Mouse (Mus musculus) midbrain, embryonic 12.5 days (tissue): ENCODE results near the gene Pdia2. TPM values are rescaled to one million over a fixed set of nuclear protein-coding genes. Genes with fewer than 3 reads are reported as not detected.

Source experiments
- ATAC-seq: fragments of 200-750 bp; cut with Nextera tagmentation; 2 replicates; pipeline ENCODE4 v1.8.0; 2017; ENCODE audit warnings: low read depth, moderate TSS enrichment, moderate library complexity; ENCODE audit not compliant: low FRiP score
- H3K27ac ChIP-seq: fragments of 300-500 bp; sonication (generic); replicated peaks from 2 replicates; pipeline ENCODE4 v1.5.1; 2016; ENCODE audit warnings: mild to moderate bottlenecking
- H3K27me3 ChIP-seq: fragments of 300-500 bp; sonication (generic); 2 replicates; pipeline ENCODE4 v1.6.1; 2016; ENCODE audit warnings: mild to moderate bottlenecking
- H3K36me3 ChIP-seq: fragments of 300-500 bp; sonication (generic); 2 replicates; pipeline ENCODE4 v1.6.1; 2016
- H3K4me1 ChIP-seq: fragments of 300-500 bp; sonication (generic); 2 replicates; pipeline ENCODE4 v1.6.1; 2016
- H3K4me2 ChIP-seq: fragments of 300-500 bp; sonication (generic); replicated peaks from 2 replicates; pipeline ENCODE4 v1.6.1; 2016; ENCODE audit warnings: mild to moderate bottlenecking, moderate library complexity
- H3K4me3 ChIP-seq: fragments of 300-500 bp; sonication (generic); 2 replicates; pipeline ENCODE4 v1.5.1; 2016; ENCODE audit warnings: mild to moderate bottlenecking
- H3K9ac ChIP-seq: fragments of 300-500 bp; sonication (generic); replicated peaks from 2 replicates; pipeline ENCODE4 v1.6.1; 2016; ENCODE audit warnings: mild to moderate bottlenecking, moderate library complexity
- H3K9me3 ChIP-seq: fragments of 300-500 bp; sonication (generic); 2 replicates; pipeline ENCODE4 v1.6.1; 2016; ENCODE audit warnings: mild to moderate bottlenecking
- WGBS: fragments of 180-500 bp; shearing (Covaris S2); methylation state at CpG from one replicate; pipeline ENCODE4 v1.1.7; 2016; 5-methylcytosine and 5-hydroxymethylcytosine counted together
- polyA plus RNA-seq: library from polyadenylated mRNA; unstranded; fragments of >200 nt; fragmentation: Nextera tagmentation; extraction: Ambion mirVana; gene quantifications from 2 replicates; pipeline ENCODE4 v1.2.1, GENCODE M21; 2016

Pdia2 gene
- polyA plus RNA-seq, 1 experiment from 2014 or later, result 0.27 TPM

DNA sequence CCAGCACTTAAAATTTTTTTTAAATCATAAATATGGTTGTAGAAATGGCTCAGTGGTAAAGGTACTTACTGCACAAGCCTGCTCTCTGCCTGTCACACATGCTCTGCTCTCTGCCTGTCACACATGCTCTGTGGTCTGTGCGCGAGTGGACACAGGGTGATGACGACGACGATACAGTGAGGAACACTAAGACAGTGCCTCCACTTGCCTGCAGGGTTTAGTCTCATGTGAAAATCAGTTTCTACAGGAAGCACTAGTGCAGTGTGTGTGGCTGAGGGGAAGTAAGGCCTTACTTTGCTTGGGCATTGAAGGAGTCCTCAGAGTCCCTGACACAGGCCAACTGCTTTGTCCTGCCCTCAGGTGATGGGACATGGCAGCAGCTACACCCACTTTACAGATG lies 30.9 kb upstream of the Pdia2 start:
- no peaks in the 10 kb centered on the region for H3K27me3 ChIP-seq
- H3K27ac ChIP-seq, result no peak overlapping the region
- H3K4me1 ChIP-seq, result no peaks in the 10 kb centered on the region
- WGBS, result 96% methylated on average over 5 of the region's 5 CpGs
- H3K36me3 ChIP-seq, result no peaks in the 10 kb centered on the region
- H3K4me2 ChIP-seq, result no peak overlapping the region
- no peak overlapping the region for H3K9ac ChIP-seq
- no peak overlapping the region for H3K4me3 ChIP-seq
- H3K9me3 ChIP-seq, result no peaks in the 10 kb centered on the region
- ATAC-seq, result no peak

DNA sequence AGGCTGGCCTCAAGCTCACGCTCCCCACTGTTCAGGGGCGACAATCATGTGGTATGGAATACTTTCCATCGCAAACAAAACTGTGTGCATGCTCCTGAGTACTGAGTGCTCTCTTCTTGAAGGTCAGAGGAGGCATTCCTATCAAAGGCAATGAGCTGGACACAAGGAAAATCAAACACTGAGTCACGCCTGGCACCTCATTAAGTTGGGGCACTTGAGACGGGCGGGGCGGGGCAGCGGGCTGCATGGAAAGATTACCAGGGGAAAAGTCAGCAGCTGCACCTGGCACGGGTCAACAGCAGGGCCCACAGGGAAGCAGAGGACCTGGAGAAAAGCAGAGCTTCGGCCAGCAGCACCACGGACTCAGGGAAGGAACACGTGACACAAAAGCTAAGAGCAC lies 26.3 kb upstream of the Pdia2 start:
- Histone ChIP-seq H3K9ac (no peak overlapping the region), H3K27ac (no peak overlapping the region), H3K4me1 (no peaks in the 10 kb centered on the region), H3K27me3 (no peaks in the 10 kb centered on the region), H3K9me3 (no peaks in the 10 kb centered on the region), H3K4me2 (no peak overlapping the region), H3K4me3 (no peak overlapping the region), H3K36me3 (no peaks in the 10 kb centered on the region)
- ATAC-seq, result no peak
- 85% methylated on average over 12 of the region's 12 CpGs for WGBS

DNA sequence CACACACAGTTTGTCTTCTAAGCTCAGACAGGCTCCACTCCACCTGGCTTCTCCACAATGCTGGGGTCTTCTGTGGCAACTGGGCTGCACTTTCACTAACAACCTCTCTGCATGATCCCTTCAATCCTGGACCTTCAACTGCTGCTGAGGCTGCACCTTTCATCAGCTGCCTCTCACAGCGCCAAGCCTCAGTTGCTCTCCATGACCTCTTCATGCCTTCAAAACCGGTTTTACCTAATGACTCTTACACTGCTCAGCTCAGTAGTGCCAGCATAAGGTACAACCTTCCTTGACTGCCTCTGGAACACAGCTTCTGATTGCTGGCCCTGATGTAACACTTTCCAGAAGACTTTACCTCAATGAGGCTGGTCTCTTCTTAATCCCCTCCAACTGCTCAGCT lies 22.6 kb upstream of the Pdia2 start:
- H3K4me3 ChIP-seq, result no peak overlapping the region
- H3K4me1 ChIP-seq, result no peaks in the 10 kb centered on the region
- H3K27ac ChIP-seq, result no peak overlapping the region
- 75% methylated on average over 2 of the region's 2 CpGs for WGBS
- no peak for ATAC-seq
- no peaks in the 10 kb centered on the region for H3K27me3 ChIP-seq
- H3K4me2 ChIP-seq, result no peak overlapping the region
- H3K9ac ChIP-seq, result no peak overlapping the region
- no peaks in the 10 kb centered on the region for H3K9me3 ChIP-seq
- no peaks in the 10 kb centered on the region for H3K36me3 ChIP-seq

DNA sequence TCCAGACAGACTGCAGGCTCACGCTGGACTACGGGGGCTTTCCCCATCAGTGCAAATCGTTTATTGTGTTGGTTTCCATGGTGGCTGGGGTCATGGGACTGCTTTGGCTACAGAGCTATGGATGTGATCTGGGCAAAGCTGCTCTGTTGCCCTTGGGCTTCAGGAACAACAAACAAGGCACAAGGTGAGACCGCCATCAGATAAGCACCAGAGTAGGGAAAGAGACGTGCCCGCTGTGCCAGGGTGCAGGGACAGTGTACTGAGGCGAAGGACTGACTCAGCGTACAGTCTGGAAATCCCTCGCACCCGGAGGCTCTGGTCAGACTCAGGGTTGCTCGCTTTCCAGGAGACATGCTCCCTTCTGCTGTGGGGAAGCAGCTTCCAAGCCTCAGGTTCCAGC lies 13.8 kb upstream of the Pdia2 start:
- Histone ChIP-seq H3K27me3 (no peaks in the 10 kb centered on the region; the same call in 1 of the 2 replicates), H3K9ac (no peak overlapping the region), H3K36me3 (0 out of 2 replicates have a peak, but pooled peaks cover 5% of the 10 kb centered on the region), H3K4me3 (no peak overlapping the region), H3K4me1 (no peaks in the 10 kb centered on the region), H3K9me3 (no peaks in the 10 kb centered on the region), H3K4me2 (no peak overlapping the region), H3K27ac (no peak overlapping the region)
- ATAC-seq, result no peak
- WGBS, result 90% methylated on average over 11 of the region's 11 CpGs

DNA sequence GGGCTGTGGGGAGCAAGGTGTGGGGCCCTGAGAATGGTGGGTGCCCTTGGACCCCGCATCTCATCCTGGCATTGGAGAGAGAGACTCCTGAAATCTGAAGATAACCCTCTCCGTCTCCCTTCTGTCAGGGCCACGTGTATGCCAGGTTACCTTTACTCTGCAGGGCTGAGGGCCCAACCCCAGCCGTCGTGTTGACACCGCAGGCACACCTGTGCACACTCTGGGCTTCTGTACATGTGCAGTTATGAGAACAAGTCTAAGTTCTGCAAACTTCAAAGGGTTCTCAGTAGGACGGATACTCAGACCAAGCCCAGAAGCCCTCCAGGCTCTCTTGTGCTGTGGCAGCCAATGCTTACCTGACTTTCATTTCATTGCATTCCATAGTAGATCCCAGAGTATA lies 13.4 kb upstream of the Pdia2 start:
- 91% methylated on average over 7 of the region's 7 CpGs for WGBS
- Histone ChIP-seq H3K4me2 (no peak overlapping the region), H3K27ac (no peak overlapping the region), H3K27me3 (no peaks in the 10 kb centered on the region; the same call in 1 of the 2 replicates), H3K9me3 (no peaks in the 10 kb centered on the region), H3K9ac (no peak overlapping the region), H3K4me3 (no peak overlapping the region), H3K36me3 (0 out of 2 replicates have a peak, but pooled peaks cover 5% of the 10 kb centered on the region), H3K4me1 (no peaks in the 10 kb centered on the region)
- ATAC-seq, result no peak

DNA sequence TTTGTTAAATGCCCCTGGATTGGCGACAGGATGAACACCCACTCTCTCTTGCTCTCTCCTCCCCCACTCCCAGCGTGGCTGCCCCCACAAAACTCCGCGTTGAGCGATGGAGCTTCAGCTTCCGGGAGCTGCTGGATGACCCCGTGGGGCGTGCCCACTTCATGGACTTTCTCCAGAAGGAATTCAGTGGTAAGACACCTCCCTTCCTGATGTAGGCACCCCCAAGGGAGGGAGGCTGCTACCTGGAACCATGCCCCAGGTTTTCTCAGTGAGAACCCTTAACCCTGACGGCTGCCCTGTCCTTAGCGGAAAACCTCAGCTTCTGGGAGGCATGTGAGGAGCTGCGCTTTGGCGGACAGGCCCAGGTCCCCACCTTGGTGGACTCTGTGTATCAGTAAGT lies 8.8 kb upstream of the Pdia2 start, which contains the start of gene Arhgdig:
Gene Arhgdig (minus strand): TSS at position 101 of the 400 bp plus-strand sequence.
- Histone ChIP-seq H3K4me2 (no peak within 1 kb of the TSS), H3K27me3 (peaks cover 34% of the 10 kb centered on the region), H3K9me3 (no peaks in the 10 kb centered on the region), H3K9ac (no peak within 1 kb of the TSS), H3K4me1 (peaks cover 11% of the 10 kb centered on the region), H3K27ac (no peak within 1 kb of the TSS), H3K36me3 (no peaks in the 10 kb centered on the region), H3K4me3 (no peak within 1 kb of the TSS)
- no peak for ATAC-seq
- WGBS, result 91% methylated on average over 12 of the region's 12 CpGs

DNA sequence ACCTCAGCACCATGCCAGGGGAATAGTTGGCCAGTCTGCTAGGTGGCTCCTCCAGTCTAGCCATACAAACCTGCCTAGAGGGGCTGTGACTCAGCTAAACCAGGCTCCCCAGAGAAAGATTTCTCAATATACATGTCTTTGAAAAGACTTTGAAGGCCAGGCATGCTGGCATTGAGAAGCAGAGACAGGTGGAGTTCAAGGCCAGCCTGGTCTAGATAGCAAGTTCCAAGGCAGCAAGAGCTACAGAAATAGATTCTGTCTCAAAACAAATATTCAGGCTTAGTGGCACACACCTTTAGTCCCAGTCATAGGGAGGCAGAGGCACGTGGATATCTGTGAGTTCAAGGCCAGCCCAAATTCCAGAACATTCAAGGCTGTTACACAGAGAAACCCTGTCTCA lies 7.5 kb upstream of the Pdia2 start:
- 63% methylated on average over 1 of the region's 1 CpGs for WGBS
- H3K36me3 ChIP-seq, result no peaks in the 10 kb centered on the region
- no peaks in the 10 kb centered on the region for H3K9me3 ChIP-seq
- ATAC-seq, result no peak
- no peak overlapping the region for H3K4me2 ChIP-seq
- no peak overlapping the region for H3K27ac ChIP-seq
- H3K9ac ChIP-seq, result no peak overlapping the region
- H3K4me3 ChIP-seq, result no peak overlapping the region
- peaks cover 46% of the 10 kb centered on the region for H3K27me3 ChIP-seq
- H3K4me1 ChIP-seq, result peaks cover 13% of the 10 kb centered on the region

DNA sequence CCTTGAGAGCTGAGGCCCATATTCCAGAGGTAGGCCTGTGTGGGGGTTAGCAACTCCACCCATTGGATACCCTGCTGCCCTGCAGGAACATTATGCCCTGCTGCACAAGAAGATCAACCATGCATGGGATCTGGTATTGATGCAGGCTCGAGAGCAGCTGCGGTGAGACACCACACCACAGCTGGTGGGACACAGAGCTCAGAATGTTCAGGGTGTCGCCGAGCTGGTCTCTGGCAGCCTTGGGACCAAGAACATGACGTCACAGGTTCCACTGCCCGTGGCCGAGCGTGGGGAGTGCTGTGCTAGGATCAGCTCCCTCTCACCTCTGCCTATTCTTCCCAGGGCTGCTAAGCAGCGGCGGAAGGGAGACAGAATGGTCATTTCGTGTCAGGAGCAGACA lies 5.9 kb upstream of the Pdia2 start:
- Histone ChIP-seq H3K9me3 (no peaks in the 10 kb centered on the region), H3K9ac (no peak overlapping the region), H3K4me2 (no peak overlapping the region), H3K4me1 (peaks cover 24% of the 10 kb centered on the region), H3K36me3 (no peaks in the 10 kb centered on the region), H3K4me3 (no peak overlapping the region), H3K27me3 (peaks cover 63% of the 10 kb centered on the region), H3K27ac (no peak overlapping the region)
- whole genome bisulfite sequencing, result 28% methylated on average over 11 of the region's 11 CpGs
- no peak for ATAC-seq

DNA sequence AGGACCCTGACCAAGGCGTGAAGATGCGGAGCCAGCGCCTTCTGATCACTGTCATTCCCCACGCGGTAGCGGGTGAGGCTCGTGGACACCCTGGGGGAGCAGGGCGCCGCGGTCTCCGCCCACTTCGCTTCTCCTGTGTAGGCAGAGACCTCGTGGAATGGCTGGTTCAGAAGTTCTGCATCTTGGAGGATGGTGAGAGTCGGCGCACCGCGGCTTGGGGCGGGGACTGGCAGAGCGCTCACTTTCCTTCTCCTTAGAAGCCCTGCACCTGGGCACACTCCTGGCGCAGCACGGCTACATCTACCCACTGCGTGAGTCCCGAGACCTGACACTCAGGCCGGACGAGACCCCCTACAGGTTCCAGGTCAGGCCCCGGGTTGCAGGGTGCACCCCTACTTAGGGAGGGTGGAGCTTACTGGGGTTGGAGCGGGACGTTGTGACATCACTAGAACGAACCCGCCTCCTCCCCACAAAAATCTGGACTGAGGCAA lies 4.5 kb upstream of the Pdia2 start:
- ATAC-seq, result no peak
- Histone ChIP-seq H3K4me1 (peaks cover 24% of the 10 kb centered on the region), H3K27me3 (peaks cover 77% of the 10 kb centered on the region), H3K27ac (no peak overlapping the region), H3K36me3 (no peaks in the 10 kb centered on the region), H3K4me3 (peak overlapping the region; percentile 37), H3K4me2 (peak overlapping the region; percentile 57), H3K9me3 (no peaks in the 10 kb centered on the region), H3K9ac (no peak overlapping the region; the same call in 1 of the 2 replicates)
- WGBS, result under 1% methylated on average over 30 of the region's 30 CpGs

DNA sequence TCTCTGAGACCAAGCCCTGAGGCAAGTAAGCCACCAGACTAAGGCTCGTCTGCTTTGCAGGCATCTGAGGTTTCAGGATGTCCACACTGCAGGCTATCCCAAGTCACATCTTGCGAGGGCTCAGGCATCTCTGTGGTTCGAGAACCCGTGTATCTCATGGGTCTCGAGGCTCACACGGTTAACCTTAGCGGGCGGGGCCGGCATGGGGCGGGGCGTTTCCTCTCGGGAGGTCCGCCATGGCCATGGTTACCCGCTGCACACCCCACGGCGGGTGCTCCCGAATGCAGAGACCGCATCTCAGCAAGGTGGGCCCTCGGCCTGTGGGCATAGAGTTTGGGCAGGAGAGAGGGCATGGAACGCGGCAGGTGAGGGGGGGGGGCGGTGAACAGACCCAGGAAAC lies 3.9 kb upstream of the Pdia2 start, which contains the start of gene Rgs11:
Gene Rgs11 (plus strand): TSS at position 215 of the 400 bp plus-strand sequence.
- 2% methylated on average over 22 of the region's 22 CpGs for WGBS
- H3K36me3 ChIP-seq, result no peaks in the 10 kb centered on the region; the same call in 1 of the 2 replicates
- ATAC-seq, result no peak
- peaks cover 78% of the 10 kb centered on the region for H3K27me3 ChIP-seq
- peak within 1 kb of the TSS; percentile 37 for H3K4me3 ChIP-seq
- H3K9me3 ChIP-seq, result no peaks in the 10 kb centered on the region
- H3K27ac ChIP-seq, result no peak within 1 kb of the TSS
- peak within 1 kb of the TSS; percentile 57 for H3K4me2 ChIP-seq
- H3K4me1 ChIP-seq, result peaks cover 24% of the 10 kb centered on the region
- H3K9ac ChIP-seq, result no peak within 1 kb of the TSS; the same call in 1 of the 2 replicates

DNA sequence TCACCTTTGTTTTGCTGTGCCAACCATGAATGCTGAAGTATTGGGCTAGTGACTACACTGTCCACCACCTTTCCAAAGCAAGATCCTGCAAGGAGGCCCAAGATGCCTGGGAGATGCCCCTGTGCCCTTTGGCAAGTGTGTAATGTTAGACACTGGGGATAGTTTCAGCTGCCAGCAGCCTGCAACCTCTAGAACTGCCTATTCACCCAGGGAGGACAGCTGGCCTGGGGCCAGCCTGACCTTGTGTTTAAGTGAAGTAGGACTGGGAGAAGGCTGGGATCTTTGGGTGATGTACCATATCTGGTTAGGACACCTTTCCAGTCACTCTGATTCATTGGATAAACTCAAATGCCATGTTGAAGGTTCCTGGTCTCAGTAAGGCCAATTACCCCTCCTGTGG lies 3.1 kb upstream of the Pdia2 start:
- H3K4me3 ChIP-seq, result no peak overlapping the region
- H3K4me2 ChIP-seq, result no peak overlapping the region
- H3K27ac ChIP-seq, result no peak overlapping the region
- H3K9ac ChIP-seq, result no peak overlapping the region
- no peaks in the 10 kb centered on the region for H3K9me3 ChIP-seq
- H3K36me3 ChIP-seq, result peaks cover 7% of the 10 kb centered on the region
- ATAC-seq, result no peak
- peaks cover 78% of the 10 kb centered on the region for H3K27me3 ChIP-seq
- H3K4me1 ChIP-seq, result peaks cover 24% of the 10 kb centered on the region

DNA sequence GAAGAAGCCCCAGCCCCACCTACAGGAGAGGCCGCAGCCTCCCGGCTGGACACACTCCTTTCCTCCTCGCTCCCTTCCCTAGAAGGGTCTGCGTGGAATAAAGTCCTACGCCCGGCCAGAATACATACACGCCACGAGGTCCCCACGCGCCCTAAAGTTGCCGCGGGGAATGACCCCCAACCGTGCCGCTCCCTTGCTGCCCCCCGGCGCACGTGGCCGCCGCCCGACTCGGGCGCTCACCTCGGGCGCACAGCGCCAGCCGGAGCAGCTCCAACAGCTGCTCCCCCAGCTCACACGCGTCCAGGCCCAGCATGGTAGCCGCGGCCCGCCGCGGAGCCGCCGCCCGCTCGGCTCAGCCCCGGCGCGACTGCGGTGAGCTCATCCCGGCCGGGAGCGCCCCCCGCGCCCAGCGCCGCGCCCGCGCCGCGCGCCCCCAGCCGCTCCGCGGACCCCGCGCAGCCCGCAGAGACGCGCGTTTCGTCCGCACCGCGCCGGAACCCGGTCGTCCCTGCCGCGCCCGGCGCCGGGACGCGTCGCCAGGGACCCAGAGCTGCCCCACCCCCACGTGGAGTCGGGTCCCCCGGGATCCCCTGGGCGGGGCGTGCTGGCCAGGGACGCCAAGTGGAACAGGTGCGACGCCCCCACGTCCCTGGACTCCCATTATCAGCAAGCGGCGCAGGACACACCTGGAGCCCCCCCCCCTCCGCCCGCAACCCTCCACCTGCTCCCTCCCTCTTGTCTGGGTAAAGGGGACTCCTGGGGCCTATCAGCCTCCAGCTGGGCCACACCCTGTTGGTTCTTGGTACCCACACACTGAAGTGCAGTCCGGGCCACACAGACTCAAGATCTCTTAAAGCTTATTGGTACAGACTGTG lies 2.2 kb upstream of the Pdia2 start:
- peak; percentile 78 for ATAC-seq
- Histone ChIP-seq H3K9ac (peak overlapping the region; percentile 61), H3K27me3 (peaks cover 78% of the 10 kb centered on the region), H3K4me3 (peak overlapping the region; percentile 54), H3K9me3 (no peaks in the 10 kb centered on the region), H3K4me1 (peaks cover 24% of the 10 kb centered on the region), H3K36me3 (peaks cover 16% of the 10 kb centered on the region), H3K27ac (no peak overlapping the region), H3K4me2 (peak overlapping the region; percentile 90)
- WGBS, result under 1% methylated on average over 75 of the region's 92 CpGs
